Mouse (Mus musculus) olfactory bulb, adult 2 months (tissue): Measurements from ENCODE around the gene Nek5. TPM values are rescaled to one million over a fixed set of nuclear protein-coding genes. Genes with fewer than 3 reads are reported as not detected.
A peak's percentile ranks its signal among the peaks of the same experiment; 100 is the strongest.

ENCODE experiments used
- H3K27ac ChIP-seq: fragments of 200-500 bp; 2 replicates; pipeline ENCODE4 v1.5.1; 2012; ENCODE audit warnings: low read depth, low read length; ENCODE audit not compliant: insufficient read depth
- H3K4me1 ChIP-seq: fragments of 200-500 bp; 2 replicates; pipeline ENCODE4 v1.6.1; 2012; ENCODE audit warnings: low read length; ENCODE audit not compliant: control insufficient read depth, insufficient read depth
- H3K4me3 ChIP-seq: fragments of 200-500 bp; 2 replicates; pipeline ENCODE4 v1.5.1; 2012; ENCODE audit warnings: mild to moderate bottlenecking, low read depth, low read length, moderate library complexity; ENCODE audit not compliant: insufficient read depth
- CTCF ChIP-seq: fragments of 200-500 bp; IDR thresholded peaks from 2 replicates; pipeline ENCODE4 v1.5.1; 2012; ENCODE audit warnings: low read depth, mild to moderate bottlenecking, low read length, moderate library complexity; ENCODE audit not compliant: insufficient read depth
- POLR2A ChIP-seq: fragments of 200-500 bp; IDR thresholded peaks from 2 replicates; pipeline ENCODE4 v1.6.1; 2012; ENCODE audit warnings: mild to moderate bottlenecking, low read depth, low read length, moderate library complexity; ENCODE audit not compliant: insufficient read depth
- WGBS: fragments of 180-500 bp; shearing (Covaris S2); methylation state at CpG from one replicate; pipeline ENCODE4 v1.1.7; 2018; 5-methylcytosine and 5-hydroxymethylcytosine counted together
- polyA plus RNA-seq: library from polyadenylated mRNA; stranded (reverse); fragments of >200 nt; gene quantifications from 2 replicates; pipeline ENCODE4 v1.2.4, GENCODE M21; 2012; ENCODE audit warnings: low replicate concordance; ENCODE audit not compliant: missing spikeins, insufficient read depth, insufficient read length

Nek5 gene
- polyA plus RNA-seq, 1 experiment = not detected

GRCm38 (mm10) chr8:22132062-22132461, 7.2 kb upstream of the Nek5 start:
- H3K4me1 ChIP-seq = peaks cover 4% of the 10 kb centered on the region; the same call in 1 of the 2 replicates
- no peak overlapping the region for H3K27ac ChIP-seq
- H3K4me3 ChIP-seq = no peak overlapping the region
- WGBS = 90% methylated on average over 12 of the region's 12 CpGs
- no peak for TF ChIP-seq CTCF
- TF ChIP-seq POLR2A = no peak

- 81% methylated on average over 4 of the region's 4 CpGs for WGBS
- Histone ChIP-seq H3K27ac (no peak overlapping the region), H3K4me1 (no peaks in the 10 kb centered on the region), H3K4me3 (no peak overlapping the region)
- TF ChIP-seq CTCF (no peak), POLR2A (no peak)
Observed at GRCm38 (mm10) chr8:22107020-22107419, 17.8 kb downstream of the Nek5 start.

GRCm38 (mm10) chr8:22091568-22091967, 33.3 kb downstream of the Nek5 start:
- Histone ChIP-seq H3K27ac (no peak overlapping the region), H3K4me3 (no peak overlapping the region), H3K4me1 (no peaks in the 10 kb centered on the region)
- no peak for TF ChIP-seq POLR2A
- TF ChIP-seq CTCF = no peak
- WGBS = 47% methylated on average over 8 of the region's 8 CpGs

GRCm38 (mm10) chr8:22089226-22089625, 35.6 kb downstream of the Nek5 start:
- TF ChIP-seq POLR2A (no peak), CTCF (no peak)
- Histone ChIP-seq H3K4me1 (no peaks in the 10 kb centered on the region), H3K27ac (no peak overlapping the region), H3K4me3 (no peak overlapping the region)
- 95% methylated on average over 4 of the region's 4 CpGs for WGBS

GRCm38 (mm10) chr8:22079313-22080007, 45.4 kb downstream of the Nek5 start:
- H3K4me3 ChIP-seq = no peak overlapping the region
- H3K27ac ChIP-seq = no peak overlapping the region
- TF ChIP-seq CTCF = no peak
- no peak for TF ChIP-seq POLR2A
- WGBS = 85% methylated on average over 9 of the region's 9 CpGs
- no peaks in the 10 kb centered on the region for H3K4me1 ChIP-seq

- WGBS = 3% methylated on average over 3 of the region's 3 CpGs
- no peak overlapping the region for H3K27ac ChIP-seq
- TF ChIP-seq POLR2A = no peak
- no peak for TF ChIP-seq CTCF
- H3K4me1 ChIP-seq = peaks cover 4% of the 10 kb centered on the region
- no peak overlapping the region for H3K4me3 ChIP-seq
Observed at GRCm38 (mm10) chr8:22061126-22061525, 63.7 kb downstream of the Nek5 start.

GRCm38 (mm10) chr8:22060446-22060889, 64.4 kb downstream of the Nek5 start, which contains the start of gene Alg11:
Gene Alg11 (plus strand): TSS chr8:22060721.
- Histone ChIP-seq H3K4me3 (peak within 1 kb of the TSS; percentile 99), H3K4me1 (peaks cover 4% of the 10 kb centered on the region), H3K27ac (no peak within 1 kb of the TSS)
- WGBS = 1% methylated on average over 35 of the region's 36 CpGs
- TF ChIP-seq POLR2A (peak; percentile 73), CTCF (no peak)

GRCm38 (mm10) chr8:22059821-22060445, 64.9 kb downstream of the Nek5 start, which contains the start of gene Atp7b:
Gene Atp7b (minus strand): TSS chr8:22060305.
- WGBS = 1% methylated on average over 45 of the region's 46 CpGs
- H3K4me3 ChIP-seq = peak within 1 kb of the TSS; percentile 99
- peaks cover 4% of the 10 kb centered on the region for H3K4me1 ChIP-seq
- TF ChIP-seq CTCF = 0 out of 2 replicates have a peak, but pooled peaks have one; percentile 5
- no peak; the same call in 1 of the 2 replicates for TF ChIP-seq POLR2A
- H3K27ac ChIP-seq = no peak within 1 kb of the TSS

- WGBS = 32% methylated on average over 11 of the region's 11 CpGs
- Histone ChIP-seq H3K4me1 (peaks cover 4% of the 10 kb centered on the region), H3K4me3 (peak overlapping the region; percentile 99), H3K27ac (no peak overlapping the region)
- no peak for TF ChIP-seq POLR2A
- no peak for TF ChIP-seq CTCF
Observed at GRCm38 (mm10) chr8:22059153-22059738, 65.6 kb downstream of the Nek5 start.
